Mouse (Mus musculus) CH12.LX (cell line): ENCODE data around the gene Plxdc2. TPM values are rescaled to one million over a fixed set of nuclear protein-coding genes. Genes with fewer than 3 reads are reported as not detected.

Experiments used
- DNase-seq: peaks from one replicate; pipeline ENCODE4 v3.0.0-alpha.2; 2013; ENCODE audit errors: extremely low read depth
- H3K27ac ChIP-seq: 2 replicates; pipeline ENCODE4 v1.5.1; 2012; ENCODE audit warnings: low read depth, mild to moderate bottlenecking, control low read depth, moderate library complexity; ENCODE audit not compliant: insufficient read depth
- H3K27me3 ChIP-seq: replicated peaks from 2 replicates; pipeline ENCODE3; 2012; ENCODE audit warnings: inconsistent platforms
- H3K36me3 ChIP-seq, 2 experiments: replicated peaks in 1 of 2; 2 replicates each; pipeline versions ENCODE3 to v1.6.1; 2012; ENCODE audit warnings: inconsistent platforms in 1 of 2, low read length in 1 of 2, mild to moderate bottlenecking in 1 of 2, mixed read lengths in 1 of 2, moderate library complexity in 1 of 2; ENCODE audit not compliant: control insufficient read depth in 1 of 2, insufficient read depth in 1 of 2
- H3K4me1 ChIP-seq, 2 experiments: 2 replicates each; pipeline ENCODE4 v1.6.1; 2012; ENCODE audit warnings: inconsistent platforms in 1 of 2, moderate library complexity in 1 of 2; ENCODE audit not compliant: insufficient read depth in 2 of 2, control insufficient read depth in 1 of 2
- H3K4me2 ChIP-seq: 2 replicates; pipeline ENCODE4 v1.6.1; 2012; ENCODE audit warnings: low read depth, mild to moderate bottlenecking, control low read depth; ENCODE audit not compliant: poor library complexity, insufficient read depth, severe bottlenecking
- H3K4me3 ChIP-seq, 3 experiments: fragments of 150-350 bp in 1 of 3; sonication (generic) in 1 of 3; replicated peaks in 1 of 3; 2 replicates each; pipeline versions ENCODE3 to v1.5.1; 2011 to 2012; ENCODE audit warnings: low read depth in 2 of 3, low read length in 2 of 3, mild to moderate bottlenecking in 2 of 3, moderate library complexity in 2 of 3, control low read depth in 1 of 3, improper control_type of control experiment in 1 of 3, inconsistent platforms in 1 of 3, mixed read lengths in 1 of 3; ENCODE audit not compliant: poor library complexity in 1 of 3
- H3K79me2 ChIP-seq: replicated peaks from 2 replicates; pipeline ENCODE4 v1.6.1; 2012; ENCODE audit warnings: mild to moderate bottlenecking, moderate library complexity; ENCODE audit not compliant: control insufficient read depth, poor library complexity, insufficient read depth, severe bottlenecking; ENCODE audit errors: extremely low read depth
- H3K9ac ChIP-seq: 2 replicates; pipeline ENCODE4 v1.6.1; 2012; ENCODE audit warnings: low read depth, mild to moderate bottlenecking, control low read depth, moderate library complexity; ENCODE audit not compliant: insufficient read depth
- H3K9me3 ChIP-seq: replicated peaks from 2 replicates; pipeline ENCODE3; 2012; ENCODE audit warnings: low read length, inconsistent platforms, mixed read lengths
- BHLHE40 ChIP-seq: IDR thresholded peaks from 2 replicates; pipeline ENCODE4 v1.6.1; 2011; ENCODE audit warnings: mild to moderate bottlenecking, low read depth, low read length, improper control_type of control experiment
- CHD1 ChIP-seq: IDR thresholded peaks from 2 replicates; pipeline ENCODE4 v1.6.1; 2012; ENCODE audit warnings: low read depth, low read length, improper control_type of control experiment, inconsistent platforms
- E2F4 ChIP-seq: IDR thresholded peaks from 2 replicates; pipeline ENCODE4 v1.6.1; 2011; ENCODE audit warnings: low read depth, low read length, improper control_type of control experiment; ENCODE audit not compliant: insufficient replicate concordance
- ELF1 ChIP-seq: IDR thresholded peaks from 2 replicates; pipeline ENCODE4 v1.6.1; 2014; ENCODE audit warnings: low read depth, mild to moderate bottlenecking, inconsistent platforms, low read length, improper control_type of control experiment
- EP300 ChIP-seq: IDR thresholded peaks from 2 replicates; pipeline ENCODE4 v1.6.1; 2011; ENCODE audit warnings: low read length, improper control_type of control experiment
- ETS1 ChIP-seq: conservative IDR thresholded peaks from 2 replicates; pipeline ENCODE4 v1.6.1; 2012; ENCODE audit warnings: low read depth, mild to moderate bottlenecking, inconsistent platforms, low read length, improper control_type of control experiment, moderate library complexity
- GABPA ChIP-seq: IDR thresholded peaks from 2 replicates; pipeline ENCODE4 v1.6.1; 2012; ENCODE audit warnings: low read depth, low read length, improper control_type of control experiment, inconsistent platforms; ENCODE audit not compliant: insufficient replicate concordance
- HCFC1 ChIP-seq: IDR thresholded peaks from 2 replicates; pipeline ENCODE4 v1.6.1; 2012; ENCODE audit warnings: low read depth, mild to moderate bottlenecking, inconsistent platforms, low read length, improper control_type of control experiment
- IRF4 ChIP-seq: IDR thresholded peaks from 2 replicates; pipeline ENCODE4 v1.6.1; 2014; ENCODE audit warnings: low read depth, mild to moderate bottlenecking, inconsistent platforms, low read length, improper control_type of control experiment
- JUN ChIP-seq: IDR thresholded peaks from 2 replicates; pipeline ENCODE4 v1.6.1; 2011; ENCODE audit warnings: low read depth, mild to moderate bottlenecking, low read length, improper control_type of control experiment, moderate library complexity; ENCODE audit not compliant: insufficient read depth
- JUND ChIP-seq: conservative IDR thresholded peaks from 2 replicates; pipeline ENCODE4 v1.6.1; 2011; ENCODE audit warnings: low read depth, low read length, improper control_type of control experiment
- KAT2A ChIP-seq: IDR thresholded peaks from 2 replicates; pipeline ENCODE4 v1.6.1; 2012; ENCODE audit warnings: low read length, improper control_type of control experiment, inconsistent platforms; ENCODE audit not compliant: insufficient replicate concordance
- MAFK ChIP-seq: IDR thresholded peaks from 2 replicates; pipeline ENCODE4 v1.6.1; 2011; ENCODE audit warnings: low read length, improper control_type of control experiment; ENCODE audit not compliant: insufficient replicate concordance
- MXI1 ChIP-seq: IDR thresholded peaks from 2 replicates; pipeline ENCODE4 v1.6.1; 2011; ENCODE audit warnings: mild to moderate bottlenecking, low read depth, low read length, improper control_type of control experiment
- RAD21 ChIP-seq: IDR thresholded peaks from 2 replicates; pipeline ENCODE4 v1.6.1; 2011; ENCODE audit warnings: low read depth, mild to moderate bottlenecking, low read length, improper control_type of control experiment, moderate library complexity
- RCOR1 ChIP-seq: conservative IDR thresholded peaks from 2 replicates; pipeline ENCODE4 v1.6.1; 2012; ENCODE audit warnings: low read depth, mild to moderate bottlenecking, inconsistent platforms, low read length, improper control_type of control experiment
- SMC3 ChIP-seq: IDR thresholded peaks from 2 replicates; pipeline ENCODE4 v1.6.1; 2011; ENCODE audit warnings: low read depth, low read length, improper control_type of control experiment
- TCF12 ChIP-seq: IDR thresholded peaks from 2 replicates; pipeline ENCODE4 v1.6.1; 2014; ENCODE audit warnings: low read depth, mild to moderate bottlenecking, inconsistent platforms, low read length, improper control_type of control experiment
- USF1 ChIP-seq: IDR thresholded peaks from 2 replicates; pipeline ENCODE4 v1.6.1; 2014; ENCODE audit warnings: low read depth, mild to moderate bottlenecking, inconsistent platforms, low read length, improper control_type of control experiment
- dilution Hi-C: fragments of 300-500 bp; cut with MboI; formaldehyde crosslinking; loops from 2 replicates; pipeline ENCODE4 v1.14.3; 2020; ENCODE audit warnings: low sequenced_read_pairs; ENCODE audit not compliant: extremely low pct_unique_long_range_greater_than_20kb, extremely low pct_ligation_motif_present
- in situ Hi-C: fragments of 300-500 bp; cut with MboI; formaldehyde crosslinking; loops from 3 replicates; pipeline ENCODE4 v1.14.3; 2019; ENCODE audit warnings: low sequenced_read_pairs, low pct_ligation_motif_present, low pct_unique_long_range_greater_than_20kb, mixed read lengths
- polyA plus RNA-seq: library from polyadenylated mRNA; unstranded; fragments of >175 nt; gene quantifications from 2 replicates; pipeline ENCODE4 v1.2.1, GENCODE M21; 2012; ENCODE audit warnings: low read depth; ENCODE audit not compliant: insufficient read length
- total RNA-seq, 2 experiments: library from RNA; depleted of rRNA; stranded (reverse); fragments of 300-350 nt in 1 of 2; fragments of >200 nt in 1 of 2; gene quantifications; 2 replicates each; pipeline ENCODE4 v1.2.3; 2012 to 2014

Plxdc2 gene
- total and polyA plus RNA-seq, 3 experiments: not detected

GRCm38 (mm10) chr2:16414340-16414976 lies 58.4 kb downstream of the Plxdc2 start:
- in situ Hi-C loops: no loop called here
- TF ChIP-seq HCFC1 (no peak), CHD1 (no peak), EP300 (no peak), TCF12 (no peak), MAFK (no peak), IRF4 (no peak), E2F4 (no peak), BHLHE40 (no peak), RCOR1 (no peak), RAD21 (no peak), GABPA (no peak), ELF1 (no peak), USF1 (no peak), KAT2A (no peak)
- H3K4me1 ChIP-seq: no peaks in the 10 kb centered on the region
- H3K79me2 ChIP-seq: no peaks in the 10 kb centered on the region
- no peak overlapping the region for H3K4me3 ChIP-seq
- dilution Hi-C loops: no loop called here
- H3K4me2 ChIP-seq: no peak overlapping the region
- no peak overlapping the region for H3K27ac ChIP-seq
- H3K9me3 ChIP-seq: no peaks in the 10 kb centered on the region
- no peak for DNase-seq
- no peaks in the 10 kb centered on the region for H3K27me3 ChIP-seq
- H3K9ac ChIP-seq: no peak overlapping the region
- no peaks in the 10 kb centered on the region for H3K36me3 ChIP-seq

GRCm38 (mm10) chr2:16439030-16439429 lies 82.9 kb downstream of the Plxdc2 start:
- Histone ChIP-seq H3K9me3 (no peaks in the 10 kb centered on the region), H3K9ac (no peak overlapping the region), H3K79me2 (no peaks in the 10 kb centered on the region), H3K4me1 (no peaks in the 10 kb centered on the region), H3K27ac (no peak overlapping the region), H3K4me3 (no peak overlapping the region), H3K4me2 (no peak overlapping the region), H3K36me3 (no peaks in the 10 kb centered on the region), H3K27me3 (no peaks in the 10 kb centered on the region)
- no peak for TF ChIP-seq RAD21
- TF ChIP-seq ETS1: no peak
- TF ChIP-seq MXI1: no peak
- no peak for TF ChIP-seq JUND
- no peak for TF ChIP-seq JUN
- TF ChIP-seq SMC3: no peak
- in situ Hi-C loops (no loop called here), dilution Hi-C loops (no loop called here)
- DNase-seq: no peak
